Mouse (Mus musculus): ENCODE results near the gene Lrp2bp. TPM values are rescaled to one million over a fixed set of nuclear protein-coding genes. Genes with fewer than 3 reads are reported as not detected.

The Lrp2bp gene
- 1 to 10 TPM; 2.0 to 3.1 (median 2.7) TPM for total RNA-seq (2022)

DNA sequence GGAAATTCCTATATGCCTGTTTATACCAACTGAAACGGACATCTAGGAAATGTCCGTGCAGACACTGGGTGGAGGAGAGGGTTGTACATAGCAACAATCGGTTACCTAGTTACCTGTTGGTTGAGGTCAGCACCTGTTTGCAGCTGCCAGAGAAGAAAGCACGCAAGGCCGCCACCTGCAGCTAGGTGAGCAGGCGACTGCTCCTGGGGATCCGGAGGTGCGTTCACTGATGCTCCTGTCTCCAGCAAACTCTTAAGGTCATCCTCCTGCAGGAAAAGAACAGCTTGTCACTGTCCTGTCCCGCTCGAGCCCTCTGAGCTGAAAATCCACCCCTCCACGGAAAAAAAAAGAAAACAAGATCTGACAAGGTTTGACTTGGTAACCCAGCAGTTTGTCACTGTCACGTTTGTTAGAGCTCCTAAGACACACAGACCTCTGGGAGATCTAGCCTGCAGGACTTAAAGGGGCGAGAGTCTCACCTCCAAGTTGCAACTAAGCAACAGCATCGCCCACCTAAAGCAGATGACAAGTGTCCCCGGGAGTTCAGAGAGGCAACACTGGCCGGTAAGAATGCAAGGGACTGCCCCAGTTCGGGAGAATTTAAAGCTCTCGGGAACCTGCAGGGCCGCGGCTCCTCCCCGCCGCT lies at the start of gene Lrp2bp:
Gene Lrp2bp, plus strand, starts transcription at position 166 of the 646 bp plus-strand sequence.
- DNase-seq (ENCODE audit: low spot score in 2 of 2) = peak in 1 of 2 experiments; percentile 8

DNA sequence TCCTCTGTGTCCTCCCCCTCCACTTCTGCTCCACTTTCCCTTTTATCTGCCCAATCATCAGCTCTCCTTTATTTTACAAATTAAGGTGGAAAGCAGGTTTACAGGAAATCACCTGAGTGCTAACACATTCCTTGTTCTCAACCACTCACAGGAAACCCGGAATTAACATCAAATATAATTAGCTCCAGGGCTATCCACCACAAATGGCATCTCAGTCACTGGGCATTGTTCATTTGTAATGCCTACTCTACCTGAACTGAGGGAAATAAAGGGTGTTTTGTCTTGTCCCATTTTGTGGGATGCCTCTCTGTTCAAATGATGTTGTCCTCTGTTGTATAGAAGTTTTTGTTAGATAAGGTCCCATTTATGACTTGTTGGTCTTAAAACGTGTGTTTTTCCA lies 48.5 kb upstream of the Lrp2bp start:
- DNase-seq (ENCODE audit: low spot score in 2 of 2) = no peak

DNA sequence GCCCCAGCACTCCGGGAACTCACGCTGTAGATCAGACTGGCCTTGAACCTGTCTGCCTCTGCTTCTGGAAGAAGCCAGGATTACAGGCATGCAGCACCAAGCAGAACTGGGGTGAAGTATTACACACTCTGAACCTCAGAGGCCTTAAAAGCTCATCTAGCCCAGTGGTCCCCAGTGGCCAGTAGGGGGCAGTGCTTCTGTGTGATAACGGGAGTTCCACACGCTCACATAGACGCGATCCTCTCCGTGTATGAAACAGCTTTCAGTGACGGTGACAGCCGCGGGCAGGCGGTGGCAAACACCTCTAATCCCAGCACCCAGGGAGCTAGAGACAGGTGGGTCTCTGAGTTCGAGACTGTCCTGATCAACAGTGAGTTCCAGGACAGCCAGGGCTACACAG lies 28.2 kb upstream of the Lrp2bp start:
- no peak for DNase-seq (ENCODE audit: low spot score in 2 of 2)

DNA sequence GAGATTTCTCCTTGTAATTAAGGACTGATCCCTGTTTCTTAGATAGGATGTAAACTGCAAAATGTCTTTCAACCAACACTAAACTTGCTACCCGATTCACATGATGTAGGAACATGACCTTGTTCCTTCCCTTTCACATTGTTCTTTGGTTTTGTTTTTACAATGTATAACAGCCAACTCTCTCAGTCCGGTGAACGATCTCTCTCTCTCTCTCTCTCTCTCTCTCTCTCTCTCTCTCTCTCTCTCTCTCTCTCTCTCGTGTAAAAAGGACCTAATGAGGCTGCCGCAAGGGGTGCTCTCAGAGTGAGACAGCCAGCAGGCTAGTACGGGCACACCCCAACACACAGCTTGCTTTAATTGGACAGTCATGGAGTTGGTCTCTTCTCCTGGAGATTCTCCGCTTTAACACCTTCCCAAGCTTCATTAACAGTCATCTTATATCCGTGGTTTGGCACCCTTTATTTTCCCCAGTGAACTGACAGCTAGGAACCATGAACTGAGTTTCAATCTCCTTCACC lies 25.1 kb upstream of the Lrp2bp start:
- DNase-seq (ENCODE audit: low spot score in 2 of 2) = no peak

DNA sequence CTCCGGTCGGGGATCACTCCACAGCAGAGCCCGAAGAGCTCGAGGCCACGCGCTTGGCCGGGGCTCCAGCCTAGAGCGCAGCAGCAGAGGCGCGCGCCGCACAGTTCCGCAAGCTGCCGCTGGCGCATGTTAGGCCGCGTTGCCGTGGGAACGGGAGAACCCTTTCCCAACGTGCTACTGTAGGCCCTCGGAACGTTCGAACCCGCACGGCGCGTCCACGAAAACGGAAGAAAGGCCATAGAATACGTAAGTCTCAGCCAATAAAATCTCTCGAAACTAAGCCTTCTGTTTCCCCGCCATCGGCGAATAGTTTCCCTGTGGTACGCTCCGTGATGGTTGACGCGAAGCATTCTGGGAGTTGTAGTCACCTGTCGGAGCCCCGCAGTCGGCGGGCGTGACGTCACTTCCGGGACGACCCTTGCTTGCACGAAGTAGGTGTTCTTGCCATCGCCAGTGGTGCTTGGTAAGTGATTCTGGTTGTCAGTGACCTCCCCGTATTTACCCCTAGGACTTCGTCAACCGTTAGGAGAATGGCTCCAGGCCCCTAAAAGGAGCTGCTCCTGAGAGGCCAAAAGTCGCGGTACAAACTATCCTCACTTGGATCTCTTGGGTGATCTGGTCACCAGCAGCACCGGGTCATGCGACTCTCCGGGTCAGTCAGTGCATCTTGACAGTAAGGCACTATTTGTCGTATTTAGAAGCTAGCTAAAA lies 23.8 kb upstream of the Lrp2bp start, which contains the start of the genes 1700029J07Rik and Ufsp2:
Gene 1700029J07Rik, minus strand, starts transcription at position 127 of the 711 bp plus-strand sequence.
Gene Ufsp2, plus strand, starts transcription at position 403 of the 711 bp plus-strand sequence.
- DNase-seq (ENCODE audit: low spot score in 2 of 2) = peak; percentile 93

- DNase-seq (ENCODE audit: low spot score in 2 of 2) = no peak
Observed at GRCm38 (mm10) chr8:45975837-45976468, 23.1 kb upstream of the Lrp2bp start.

GRCm38 (mm10) chr8:45986665-45987064 lies 12.4 kb upstream of the Lrp2bp start:
- DNase-seq (ENCODE audit: low spot score in 2 of 2) = no peak

DNA sequence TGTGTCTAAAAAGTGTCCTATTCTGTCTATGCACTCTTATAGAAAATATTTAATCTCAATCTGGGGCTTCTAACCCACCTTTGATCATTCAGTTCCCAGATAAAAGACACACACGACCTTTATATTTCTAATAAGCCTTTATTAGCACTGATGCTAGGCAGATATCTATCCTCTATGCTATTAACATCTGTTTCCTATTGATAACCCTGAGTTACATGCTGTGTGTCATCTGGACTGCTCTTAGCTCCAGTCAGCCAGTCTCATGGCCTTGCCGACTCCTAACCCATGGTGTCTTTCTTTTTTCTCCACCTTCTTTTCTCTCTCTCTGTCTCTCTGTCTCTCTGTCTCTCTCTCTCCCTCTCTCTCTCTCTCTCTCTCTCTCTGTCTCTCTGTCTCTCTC lies 10.9 kb upstream of the Lrp2bp start:
- DNase-seq (ENCODE audit: low spot score in 2 of 2) = no peak

DNA sequence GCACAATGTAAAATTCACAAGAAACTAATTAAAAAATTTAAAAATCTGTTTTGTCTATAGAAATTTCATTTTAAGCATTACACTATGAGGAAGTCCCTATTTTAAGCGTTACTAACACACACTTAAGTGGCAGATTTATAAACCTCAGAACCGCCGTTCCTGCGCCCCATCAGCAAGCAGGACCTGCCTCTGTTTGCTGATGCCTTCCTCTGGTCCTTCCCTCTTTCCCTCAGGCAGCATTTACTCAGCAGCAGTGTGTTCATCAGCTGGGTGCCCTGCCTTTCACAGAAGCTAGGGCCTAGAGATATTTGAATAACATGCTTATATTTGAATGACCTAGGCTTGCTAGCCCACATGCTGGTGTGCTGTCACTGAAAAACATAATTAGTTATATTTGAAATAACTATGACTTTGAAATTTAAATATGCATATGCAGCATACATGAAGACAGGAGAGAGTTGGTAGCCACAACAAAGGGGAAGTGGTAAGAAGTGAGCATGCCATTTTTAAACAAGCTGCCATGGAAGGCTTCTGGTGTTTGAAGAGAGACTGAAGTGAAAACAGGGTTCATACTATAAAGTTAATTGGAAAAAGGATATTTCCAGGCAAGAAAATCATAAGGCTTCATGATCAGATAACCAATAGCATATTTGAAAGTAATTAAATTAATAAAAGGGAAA lies 8.3 kb upstream of the Lrp2bp start:
- DNase-seq (ENCODE audit: low spot score in 2 of 2) = no peak

- no peak for DNase-seq (ENCODE audit: low spot score in 2 of 2)
Observed at GRCm38 (mm10) chr8:45994111-45994510, 5.0 kb upstream of the Lrp2bp start.

DNA sequence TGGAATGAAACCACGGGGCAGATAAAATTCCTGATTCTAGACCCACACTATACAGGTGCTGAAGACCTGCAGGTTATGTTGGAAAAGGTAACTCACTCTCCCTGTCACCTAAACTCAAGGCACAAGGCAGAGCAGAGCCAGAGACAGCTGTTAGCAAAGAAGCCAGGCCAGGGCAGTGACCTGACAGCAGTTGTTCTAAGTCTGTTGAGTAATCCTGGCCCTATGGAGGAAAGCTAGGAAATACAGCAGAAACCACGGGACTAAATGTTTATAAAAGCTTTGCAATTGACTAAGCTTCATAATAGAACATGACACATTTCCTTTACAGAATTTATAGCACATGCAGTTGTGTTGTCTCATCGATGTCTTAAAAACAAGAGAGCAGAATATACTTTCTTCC lies 3.5 kb upstream of the Lrp2bp start:
- DNase-seq (ENCODE audit: low spot score in 2 of 2) = no peak

DNA sequence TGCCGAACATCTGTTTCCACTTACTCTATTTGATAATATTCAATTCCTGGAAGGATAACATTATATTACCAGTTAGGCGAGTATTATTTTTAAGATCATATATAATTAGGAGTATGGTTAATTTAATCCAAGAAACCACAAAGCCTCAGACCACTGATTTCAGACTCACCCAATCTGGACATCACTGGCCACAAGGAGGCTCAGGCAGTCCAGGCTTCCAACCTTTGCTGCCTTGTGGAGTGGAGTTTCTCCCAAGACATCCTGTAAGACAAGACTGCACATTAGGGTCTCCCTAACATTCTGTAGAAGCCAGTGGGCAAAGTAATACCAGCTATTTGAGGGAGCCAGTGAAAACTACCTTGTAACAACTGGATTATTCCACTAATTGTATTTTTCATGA lies 875 bp upstream of the Lrp2bp start:
- DNase-seq (ENCODE audit: low spot score in 2 of 2) = no peak

- DNase-seq (ENCODE audit: low spot score in 2 of 2) = peak; percentile 98 to 99
Observed at GRCm38 (mm10) chr8:45999784-46000705, 942 bp downstream of the Lrp2bp start.

- DNase-seq (ENCODE audit: low spot score in 2 of 2) = no peak
Observed at GRCm38 (mm10) chr8:46005596-46005995, 6.5 kb downstream of the Lrp2bp start, which contains the start of gene Ankrd37. Ankrd37 (minus strand) TSS chr8:46005707.

- DNase-seq (ENCODE audit: low spot score in 2 of 2) = no peak
Observed at GRCm38 (mm10) chr8:46007050-46007672, 8.1 kb downstream of the Lrp2bp start.

- peak in 1 of 2 experiments; percentile 20 for DNase-seq (ENCODE audit: low spot score in 2 of 2)
Observed at GRCm38 (mm10) chr8:46010306-46010705, 11.2 kb downstream of the Lrp2bp start.

DNA sequence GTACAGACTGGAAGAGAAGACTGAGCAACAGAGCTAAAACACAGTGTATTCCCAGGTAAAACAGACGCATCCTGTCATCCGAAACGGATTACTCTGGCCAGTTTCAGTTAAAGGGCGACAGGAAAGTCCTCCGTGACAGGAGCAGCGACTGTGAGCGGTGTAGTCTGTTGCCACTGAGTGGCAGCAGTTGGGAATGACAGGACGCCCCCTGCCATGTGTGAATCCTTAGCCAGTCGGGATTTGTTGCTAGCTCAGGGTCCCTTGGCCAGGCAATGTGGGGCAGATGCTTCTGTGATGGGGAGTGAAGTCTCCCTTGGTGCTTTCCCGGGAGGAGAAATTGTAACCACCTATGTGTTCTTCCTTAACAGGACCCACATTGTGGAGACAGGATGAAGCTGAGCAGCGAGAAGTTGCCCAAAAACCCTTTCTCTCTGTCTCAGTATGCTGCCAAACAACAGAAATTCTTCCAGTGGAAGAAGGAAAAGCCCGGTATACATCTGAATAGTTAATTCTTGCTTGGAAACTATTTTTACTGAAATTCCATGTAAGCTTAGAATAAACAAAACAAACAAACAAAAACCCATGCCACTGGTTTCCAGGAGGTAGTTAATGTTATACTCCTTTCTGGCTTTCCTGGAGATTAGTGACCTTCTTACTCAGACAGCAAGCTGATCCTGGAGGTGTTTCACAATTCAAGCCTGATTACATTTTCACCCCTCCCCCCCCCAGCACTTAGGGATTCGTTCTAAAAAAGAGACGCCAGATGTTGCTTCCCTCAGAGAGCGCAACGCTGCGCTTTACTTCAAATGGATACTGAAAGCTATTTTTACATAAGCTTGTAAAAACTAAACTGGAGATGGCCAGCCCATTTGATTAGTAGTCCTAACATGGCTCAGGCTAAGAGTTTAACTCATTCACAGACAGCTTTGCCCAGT lies 11.9 kb downstream of the Lrp2bp start:
- DNase-seq (ENCODE audit: low spot score in 2 of 2) = no peak

- no peak for DNase-seq (ENCODE audit: low spot score in 2 of 2)
Observed at GRCm38 (mm10) chr8:46022203-46022602, 23.1 kb downstream of the Lrp2bp start.

DNA sequence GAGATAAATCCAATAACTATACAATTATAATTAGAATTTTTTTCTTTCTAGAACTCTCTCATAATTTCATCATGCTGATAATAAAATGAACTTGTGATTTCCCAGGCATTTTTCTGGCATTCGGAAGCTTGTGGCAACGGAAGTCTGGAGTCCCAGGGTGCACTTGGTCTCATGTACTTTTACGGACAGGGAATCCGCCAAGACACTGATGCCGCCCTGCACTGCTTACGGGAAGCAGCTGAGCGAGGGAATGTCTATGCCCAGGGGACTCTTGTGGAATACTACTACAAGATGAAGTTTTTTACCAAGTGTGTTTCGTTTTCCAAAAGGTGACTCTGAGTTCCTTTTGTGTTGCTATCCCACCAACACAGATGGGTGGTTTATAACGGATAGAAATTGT lies 23.7 kb downstream of the Lrp2bp start:
- no peak for DNase-seq (ENCODE audit: low spot score in 2 of 2)
